Mouse (Mus musculus) liver, embryonic 11.5 days (tissue): ENCODE measurements around the gene Pirt. TPM values are rescaled to one million over a fixed set of nuclear protein-coding genes. Genes with fewer than 3 reads are reported as not detected.

ENCODE experiments used
- ATAC-seq: fragments of 200-750 bp; cut with Nextera tagmentation; replicated peaks from 2 replicates; pipeline ENCODE4 v1.8.0; 2017; ENCODE audit warnings: moderate number of reproducible peaks, mild to moderate bottlenecking, moderate TSS enrichment, moderate library complexity; ENCODE audit not compliant: low FRiP score
- DNase-seq: peaks from one replicate; pipeline ENCODE4 v3.0.0-alpha.2; 2017; ENCODE audit warnings: low spot score
- H3K27ac ChIP-seq: fragments of 300-500 bp; sonication (generic); 2 replicates; pipeline ENCODE4 v1.5.1; 2014; ENCODE audit warnings: mild to moderate bottlenecking, low read depth, low read length, control low read depth
- H3K27me3 ChIP-seq: fragments of 300-500 bp; sonication (generic); replicated peaks from 2 replicates; pipeline ENCODE4 v1.6.1; 2014; ENCODE audit warnings: low read length, mixed read lengths; ENCODE audit not compliant: control insufficient read depth, insufficient read depth
- H3K36me3 ChIP-seq: fragments of 300-500 bp; sonication (generic); 2 replicates; pipeline ENCODE4 v1.6.1; 2014; ENCODE audit warnings: mild to moderate bottlenecking, low read length, moderate library complexity, mixed read lengths; ENCODE audit not compliant: control insufficient read depth, insufficient read depth
- H3K4me1 ChIP-seq: fragments of 300-500 bp; sonication (generic); replicated peaks from 2 replicates; pipeline ENCODE4 v1.6.1; 2014; ENCODE audit warnings: low read length, mixed read lengths; ENCODE audit not compliant: control insufficient read depth, insufficient read depth
- H3K4me2 ChIP-seq: fragments of 300-500 bp; sonication (generic); 2 replicates; pipeline ENCODE4 v1.6.1; 2014; ENCODE audit warnings: mild to moderate bottlenecking, control low read depth, moderate library complexity
- H3K4me3 ChIP-seq: fragments of 300-500 bp; sonication (generic); 2 replicates; pipeline ENCODE4 v1.5.1; 2014; ENCODE audit warnings: low read depth, low read length, control low read depth
- H3K9ac ChIP-seq: fragments of 300-500 bp; sonication (generic); 2 replicates; pipeline ENCODE4 v1.6.1; 2014; ENCODE audit warnings: low read depth, low read length, control low read depth
- H3K9me3 ChIP-seq: fragments of 300-500 bp; sonication (generic); 2 replicates; pipeline ENCODE4 v1.6.1; 2016; ENCODE audit warnings: low read length, inconsistent platforms, mixed read lengths; ENCODE audit not compliant: control insufficient read depth
- WGBS: fragments of 180-500 bp; shearing (Covaris S2); extraction: QIAGEN DNeasy Blood & Tissue Kit; methylation state at CpG from one replicate; pipeline ENCODE4 v1.1.7; 2014; 5-methylcytosine and 5-hydroxymethylcytosine counted together
- polyA plus RNA-seq: library from polyadenylated mRNA; unstranded; fragments of >200 nt; fragmentation: Nextera tagmentation; extraction: Ambion mirVana; gene quantifications from 2 replicates; pipeline ENCODE4 v1.2.1, GENCODE M21; 2014

The Pirt gene
- polyA plus RNA-seq, 1 experiment from 2014 or later, result 0.37 TPM

- Histone ChIP-seq H3K4me1 (no peaks in the 10 kb centered on the region), H3K4me2 (no peak overlapping the region), H3K27ac (no peak overlapping the region), H3K36me3 (no peaks in the 10 kb centered on the region), H3K27me3 (no peaks in the 10 kb centered on the region), H3K4me3 (no peak overlapping the region), H3K9ac (no peak overlapping the region), H3K9me3 (no peaks in the 10 kb centered on the region)
- DNase-seq (no peak), ATAC-seq (no peak)
- WGBS, result 76% methylated on average over 12 of the region's 12 CpGs
Measured at GRCm38 (mm10) chr11:66961447-66962176, 49.8 kb downstream of the Pirt start.

GRCm38 (mm10) chr11:66963462-66963861 is 51.7 kb downstream of the Pirt start:
- WGBS, result 72% methylated on average over 1 of the region's 1 CpGs
- no peak overlapping the region for H3K27ac ChIP-seq
- ATAC-seq, result no peak

GRCm38 (mm10) chr11:66966500-66967116 is 54.8 kb downstream of the Pirt start:
- Histone ChIP-seq H3K4me3 (no peak overlapping the region), H3K36me3 (no peaks in the 10 kb centered on the region), H3K4me2 (no peak overlapping the region), H3K27me3 (no peaks in the 10 kb centered on the region), H3K4me1 (no peaks in the 10 kb centered on the region), H3K27ac (no peak overlapping the region), H3K9ac (no peak overlapping the region), H3K9me3 (no peaks in the 10 kb centered on the region)
- DNase-seq, result no peak
- ATAC-seq, result no peak
- 19% methylated on average over 7 of the region's 7 CpGs for WGBS

More at GRCm38 (mm10) chr11:66963462-66963861, 51.7 kb downstream of the Pirt start:
- Histone ChIP-seq H3K4me3 (no peak overlapping the region), H3K4me2 (no peak overlapping the region), H3K27me3 (no peaks in the 10 kb centered on the region), H3K36me3 (no peaks in the 10 kb centered on the region), H3K4me1 (no peaks in the 10 kb centered on the region), H3K9ac (no peak overlapping the region), H3K9me3 (no peaks in the 10 kb centered on the region)
- DNase-seq, result no peak

- no peak for DNase-seq
- Histone ChIP-seq H3K4me2 (no peak overlapping the region), H3K4me1 (no peaks in the 10 kb centered on the region), H3K9ac (no peak overlapping the region), H3K27me3 (no peaks in the 10 kb centered on the region), H3K36me3 (no peaks in the 10 kb centered on the region), H3K4me3 (no peak overlapping the region), H3K27ac (no peak overlapping the region), H3K9me3 (no peaks in the 10 kb centered on the region)
- whole genome bisulfite sequencing, result 68% methylated on average over 1 of the region's 1 CpGs
- ATAC-seq, result no peak
Measured at GRCm38 (mm10) chr11:66968575-66968974, 56.8 kb downstream of the Pirt start.

GRCm38 (mm10) chr11:66973507-66973906 is 61.7 kb downstream of the Pirt start:
- Histone ChIP-seq H3K9me3 (no peaks in the 10 kb centered on the region), H3K27ac (no peak overlapping the region), H3K36me3 (no peaks in the 10 kb centered on the region), H3K27me3 (no peaks in the 10 kb centered on the region), H3K9ac (no peak overlapping the region), H3K4me1 (no peaks in the 10 kb centered on the region), H3K4me3 (no peak overlapping the region), H3K4me2 (no peak overlapping the region)
- ATAC-seq (no peak), DNase-seq (no peak)
- WGBS, result 69% methylated on average over 3 of the region's 3 CpGs

GRCm38 (mm10) chr11:66975606-66976330 is 64.0 kb downstream of the Pirt start:
- Histone ChIP-seq H3K4me3 (no peak overlapping the region), H3K36me3 (no peaks in the 10 kb centered on the region), H3K27me3 (no peaks in the 10 kb centered on the region), H3K4me2 (no peak overlapping the region), H3K9me3 (no peaks in the 10 kb centered on the region), H3K4me1 (no peaks in the 10 kb centered on the region), H3K9ac (no peak overlapping the region), H3K27ac (no peak overlapping the region)
- no peak for ATAC-seq
- WGBS, result 85% methylated on average over 7 of the region's 7 CpGs
- DNase-seq, result no peak

Other genes starting within 250 kb of the Pirt start
- not detected in 2 replicates for gene Tmem238l, start 44.7 kb downstream of the Pirt start, polyA plus RNA-seq
- gene Tmem220, start 113.2 kb downstream of the Pirt start, polyA plus RNA-seq, result 1.8 and 1.9 TPM in 2 replicates
- 17.0 and 18.5 TPM in 2 replicates for gene Adprm, start 140.6 kb downstream of the Pirt start, polyA plus RNA-seq
- 18.8 and 20.3 TPM in 2 replicates for gene Sco1, start 140.7 kb downstream of the Pirt start, polyA plus RNA-seq
- gene Myh3, start 166.3 kb downstream of the Pirt start, polyA plus RNA-seq, result 0.38 and 0.78 TPM in 2 replicates